Mouse (Mus musculus): Measurements from ENCODE around the gene 4931409K22Rik. TPM values are rescaled to one million over a fixed set of nuclear protein-coding genes. Genes with fewer than 3 reads are reported as not detected.
A peak's percentile ranks its signal among the peaks of the same experiment; 100 is the strongest.

Gene 4931409K22Rik
- polyA plus RNA-seq, 1 experiment: 4.7 TPM

DNA sequence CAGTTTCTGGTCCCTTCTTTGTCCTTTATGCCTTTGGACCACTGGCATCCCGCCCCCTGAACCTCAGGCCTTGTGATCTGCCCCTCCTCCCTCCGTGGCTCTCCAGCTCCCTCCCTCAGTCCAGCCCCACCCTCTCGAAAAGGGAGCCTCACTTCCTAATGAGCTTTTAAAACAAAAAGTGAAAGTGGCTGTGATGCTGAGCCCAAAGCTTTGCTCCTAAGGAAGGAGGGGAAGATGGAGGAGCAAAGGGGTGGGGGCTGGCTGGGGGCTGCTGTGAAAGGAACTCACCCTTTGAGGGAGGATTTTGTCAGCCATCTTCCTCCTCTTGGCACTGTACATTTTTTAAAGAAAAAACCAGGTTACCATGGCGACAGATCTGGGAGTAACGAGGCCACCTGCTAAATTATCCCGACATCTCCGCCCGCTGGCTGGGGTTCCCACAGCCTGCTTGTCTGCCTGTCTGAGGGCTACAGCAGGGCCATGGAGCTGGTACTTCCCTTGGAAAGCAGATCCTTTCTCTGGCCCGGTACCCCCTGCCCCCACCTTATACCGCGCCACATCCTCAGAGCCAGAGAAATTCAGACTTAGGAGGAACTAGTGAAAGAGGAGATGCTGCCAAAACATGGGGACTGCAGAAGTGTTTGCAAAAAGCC, 40.0 kb upstream of the 4931409K22Rik start:
- H3K4me1 ChIP-seq (ENCODE audit: control insufficient read depth, insufficient read depth, low read length): no peaks in the 10 kb centered on the region; the same call in 1 of the 2 replicates
- WGBS: 4% methylated on average over 11 of the region's 11 CpGs
- H3K4me3 ChIP-seq (replicated peaks; ENCODE audit: control insufficient read depth, low read depth, low read length): peak overlapping the region; percentile 52
- H3K27ac ChIP-seq (ENCODE audit: control insufficient read depth, insufficient read depth, low read depth, low read length, poor library complexity): no peak overlapping the region
- TF ChIP-seq POLR2A (IDR thresholded peaks at IDR 0.05; ENCODE audit: borderline replicate concordance, control insufficient read depth, low read depth, low read length) (no peak), CTCF (IDR thresholded peaks at IDR 0.05; ENCODE audit: control insufficient read depth, insufficient read depth, low read length) (no peak)

- 76% methylated on average over 14 of the region's 14 CpGs for WGBS
- TF ChIP-seq CTCF (IDR thresholded peaks at IDR 0.05; ENCODE audit: control insufficient read depth, insufficient read depth, low read length) (no peak), POLR2A (IDR thresholded peaks at IDR 0.05; ENCODE audit: borderline replicate concordance, control insufficient read depth, low read depth, low read length) (no peak)
- Histone ChIP-seq H3K4me1 (ENCODE audit: control insufficient read depth, insufficient read depth, low read length) (no peaks in the 10 kb centered on the region; the same call in 1 of the 2 replicates), H3K27ac (ENCODE audit: control insufficient read depth, insufficient read depth, low read depth, low read length, poor library complexity) (no peak overlapping the region), H3K4me3 (replicated peaks; ENCODE audit: control insufficient read depth, low read depth, low read length) (no peak overlapping the region)
Observed at GRCm38 (mm10) chr5:24595786-24596380, 39.3 kb upstream of the 4931409K22Rik start.

DNA sequence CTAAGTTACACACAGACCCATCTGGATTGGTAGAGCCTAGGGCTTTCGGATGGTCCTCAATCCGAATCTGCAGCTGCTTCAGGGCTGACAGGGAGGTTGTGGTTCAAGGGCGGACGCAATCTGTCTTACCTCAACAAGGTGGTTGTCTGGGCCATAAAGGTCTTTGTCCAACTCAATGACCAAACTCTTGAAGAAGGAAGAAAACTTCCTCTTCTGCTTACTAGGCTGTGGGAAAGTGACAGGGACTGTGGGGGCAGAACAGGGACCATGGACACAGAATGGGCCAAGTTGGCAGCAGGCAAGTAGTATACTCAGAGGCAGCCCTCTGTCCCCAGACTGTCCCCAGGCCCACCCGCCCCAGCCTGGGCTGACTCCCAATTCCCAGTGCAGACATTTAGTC, 38.7 kb upstream of the 4931409K22Rik start:
- Histone ChIP-seq H3K4me1 (ENCODE audit: control insufficient read depth, insufficient read depth, low read length) (no peaks in the 10 kb centered on the region; the same call in 1 of the 2 replicates), H3K27ac (ENCODE audit: control insufficient read depth, insufficient read depth, low read depth, low read length, poor library complexity) (no peak overlapping the region), H3K4me3 (replicated peaks; ENCODE audit: control insufficient read depth, low read depth, low read length) (no peak overlapping the region)
- WGBS: 81% methylated on average over 5 of the region's 5 CpGs
- TF ChIP-seq CTCF (IDR thresholded peaks at IDR 0.05; ENCODE audit: control insufficient read depth, insufficient read depth, low read length) (no peak), POLR2A (IDR thresholded peaks at IDR 0.05; ENCODE audit: borderline replicate concordance, control insufficient read depth, low read depth, low read length) (no peak)

- H3K4me1 ChIP-seq (ENCODE audit: control insufficient read depth, insufficient read depth, low read length): no peaks in the 10 kb centered on the region; the same call in 1 of the 2 replicates
- TF ChIP-seq CTCF (IDR thresholded peaks at IDR 0.05; ENCODE audit: control insufficient read depth, insufficient read depth, low read length) (no peak), POLR2A (IDR thresholded peaks at IDR 0.05; ENCODE audit: borderline replicate concordance, control insufficient read depth, low read depth, low read length) (no peak)
- no peak overlapping the region for H3K27ac ChIP-seq (ENCODE audit: control insufficient read depth, insufficient read depth, low read depth, low read length, poor library complexity)
- no peak overlapping the region for H3K4me3 ChIP-seq (replicated peaks; ENCODE audit: control insufficient read depth, low read depth, low read length)
- WGBS: 82% methylated on average over 5 of the region's 5 CpGs
Observed at GRCm38 (mm10) chr5:24594346-24594745, 37.7 kb upstream of the 4931409K22Rik start.

DNA sequence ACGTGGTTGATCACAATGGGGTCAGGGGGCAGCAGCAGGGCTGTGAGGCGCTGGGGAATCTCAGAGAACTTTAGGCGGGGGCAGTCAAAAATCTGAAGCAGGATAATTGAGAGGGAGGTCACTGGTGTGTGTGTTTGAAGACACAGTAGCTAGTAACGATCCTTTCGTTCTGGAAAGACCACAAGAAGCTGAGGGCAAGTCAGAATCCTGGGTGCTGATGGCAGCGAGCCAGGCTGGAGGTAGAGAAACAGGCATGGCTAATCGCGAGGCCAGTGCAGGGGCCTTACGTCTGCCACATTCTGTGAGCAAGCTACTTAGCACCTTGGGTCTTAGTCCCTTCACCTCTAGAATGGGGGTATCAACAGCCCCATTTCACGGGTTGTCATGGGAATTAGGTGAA, 37.3 kb upstream of the 4931409K22Rik start:
- Histone ChIP-seq H3K4me3 (replicated peaks; ENCODE audit: control insufficient read depth, low read depth, low read length) (no peak overlapping the region), H3K27ac (ENCODE audit: control insufficient read depth, insufficient read depth, low read depth, low read length, poor library complexity) (no peak overlapping the region), H3K4me1 (ENCODE audit: control insufficient read depth, insufficient read depth, low read length) (no peaks in the 10 kb centered on the region; the same call in 1 of the 2 replicates)
- WGBS: 85% methylated on average over 10 of the region's 10 CpGs
- TF ChIP-seq CTCF (IDR thresholded peaks at IDR 0.05; ENCODE audit: control insufficient read depth, insufficient read depth, low read length) (no peak), POLR2A (IDR thresholded peaks at IDR 0.05; ENCODE audit: borderline replicate concordance, control insufficient read depth, low read depth, low read length) (no peak)

DNA sequence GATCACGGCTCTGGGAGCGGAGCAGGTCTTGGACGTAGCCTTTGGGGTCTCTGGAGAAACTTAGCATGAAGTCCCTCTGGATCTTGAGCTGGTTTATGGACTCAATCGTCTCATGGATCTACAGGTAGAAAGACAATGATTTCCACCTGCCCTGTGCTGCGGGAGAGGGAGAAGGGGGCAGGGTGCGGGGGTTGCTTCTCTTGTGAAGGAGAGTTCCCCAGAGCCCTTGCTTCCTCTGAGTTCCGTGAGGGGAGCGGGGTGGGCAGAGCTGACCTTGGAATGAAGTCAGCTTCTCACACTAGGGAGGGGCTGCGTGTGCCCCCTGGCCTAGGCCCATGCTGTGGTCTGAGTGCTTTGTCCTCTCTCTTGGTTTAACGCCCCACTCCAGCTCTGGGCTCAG, 36.6 kb upstream of the 4931409K22Rik start:
- TF ChIP-seq CTCF (IDR thresholded peaks at IDR 0.05; ENCODE audit: control insufficient read depth, insufficient read depth, low read length) (no peak), POLR2A (IDR thresholded peaks at IDR 0.05; ENCODE audit: borderline replicate concordance, control insufficient read depth, low read depth, low read length) (no peak)
- Histone ChIP-seq H3K4me3 (replicated peaks; ENCODE audit: control insufficient read depth, low read depth, low read length) (no peak overlapping the region), H3K27ac (ENCODE audit: control insufficient read depth, insufficient read depth, low read depth, low read length, poor library complexity) (no peak overlapping the region), H3K4me1 (ENCODE audit: control insufficient read depth, insufficient read depth, low read length) (peaks cover 2% of the 10 kb centered on the region; the same call in 1 of the 2 replicates)
- 79% methylated on average over 10 of the region's 10 CpGs for WGBS

- TF ChIP-seq CTCF (IDR thresholded peaks at IDR 0.05; ENCODE audit: control insufficient read depth, insufficient read depth, low read length) (no peak), POLR2A (IDR thresholded peaks at IDR 0.05; ENCODE audit: borderline replicate concordance, control insufficient read depth, low read depth, low read length) (no peak; the same call in 1 of the 2 replicates)
- peak overlapping the region; percentile 71; the same call in 1 of the 2 replicates for H3K27ac ChIP-seq (ENCODE audit: control insufficient read depth, insufficient read depth, low read depth, low read length, poor library complexity)
- 18% methylated on average over 21 of the region's 21 CpGs for WGBS
- peaks cover 6% of the 10 kb centered on the region for H3K4me1 ChIP-seq (ENCODE audit: control insufficient read depth, insufficient read depth, low read length)
- H3K4me3 ChIP-seq (replicated peaks; ENCODE audit: control insufficient read depth, low read depth, low read length): peak overlapping the region; percentile 4
Observed at GRCm38 (mm10) chr5:24592471-24593160, 36.0 kb upstream of the 4931409K22Rik start.
